Mouse (Mus musculus) hindbrain, embryonic 10.5 days (tissue): ENCODE data around the gene Sema4a. TPM values are rescaled to one million over a fixed set of nuclear protein-coding genes. Genes with fewer than 3 reads are reported as not detected.

Experiments used
- DNase-seq: peaks from one replicate; pipeline ENCODE4 v3.0.0-alpha.2; 2017; ENCODE audit warnings: low spot score
- H3K27ac ChIP-seq: fragments of 300-500 bp; sonication (generic); 2 replicates; pipeline ENCODE4 v1.5.1; 2016; ENCODE audit warnings: mild to moderate bottlenecking, moderate library complexity
- H3K27me3 ChIP-seq: fragments of 300-500 bp; sonication (generic); 2 replicates; pipeline ENCODE4 v1.6.1; 2016; ENCODE audit warnings: mild to moderate bottlenecking; ENCODE audit not compliant: poor library complexity, insufficient read depth, severe bottlenecking
- H3K36me3 ChIP-seq: fragments of 300-500 bp; sonication (generic); 2 replicates; pipeline ENCODE4 v1.6.1; 2016; ENCODE audit warnings: mild to moderate bottlenecking, moderate library complexity
- H3K4me1 ChIP-seq: fragments of 300-500 bp; sonication (generic); replicated peaks from 2 replicates; pipeline ENCODE4 v1.6.1; 2016; ENCODE audit warnings: mild to moderate bottlenecking
- H3K4me3 ChIP-seq: fragments of 300-500 bp; sonication (generic); 2 replicates; pipeline ENCODE4 v1.5.1; 2016; ENCODE audit warnings: mild to moderate bottlenecking, moderate library complexity
- H3K9me3 ChIP-seq: fragments of 300-500 bp; sonication (generic); 2 replicates; pipeline ENCODE4 v1.6.1; 2016; ENCODE audit warnings: mild to moderate bottlenecking, moderate library complexity
- WGBS: fragments of 180-500 bp; shearing (Covaris S2); methylation state at CpG from one replicate; pipeline ENCODE4 v1.1.7; 2016; 5-methylcytosine and 5-hydroxymethylcytosine counted together
- polyA plus RNA-seq: library from polyadenylated mRNA; unstranded; fragments of >200 nt; fragmentation: Nextera tagmentation; extraction: Ambion mirVana; gene quantifications from 2 replicates; pipeline ENCODE4 v1.2.1, GENCODE M21; 2016

Gene Sema4a
- polyA plus RNA-seq: 3.8 and 8.6 TPM in 2 replicates

DNA sequence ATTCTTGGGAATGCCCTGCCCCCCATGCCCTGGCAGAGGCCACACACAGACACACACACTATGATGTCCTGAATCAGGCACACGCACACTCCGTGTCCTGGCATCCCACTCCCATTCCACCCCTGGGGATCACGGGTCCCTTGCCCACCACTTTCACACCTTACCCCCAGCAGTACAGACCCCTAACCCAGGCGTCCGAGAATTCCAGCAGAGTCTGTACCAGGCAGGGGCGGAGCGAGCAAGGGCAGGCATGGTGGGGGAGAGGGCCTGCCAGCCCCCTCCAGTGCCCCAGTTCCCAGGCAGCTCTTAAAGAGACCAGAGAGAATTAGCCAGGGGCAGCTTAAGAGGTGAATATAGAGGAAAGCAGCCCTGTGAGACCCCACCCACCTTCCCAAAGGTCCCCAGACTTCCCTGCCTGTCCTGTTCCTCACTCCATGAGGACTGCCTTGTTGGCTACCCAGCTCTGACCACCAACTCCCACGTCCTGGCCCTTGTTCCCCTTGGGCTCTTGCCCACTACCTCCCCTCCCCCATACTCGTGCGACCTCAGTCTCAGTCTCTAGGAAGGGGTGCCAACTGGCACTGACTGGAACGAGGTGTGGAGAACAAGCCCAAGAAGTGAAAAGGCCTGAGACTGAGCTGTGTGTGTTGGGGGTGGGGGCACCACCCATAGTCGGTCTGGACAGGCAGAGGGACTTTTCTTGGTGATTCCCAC is at the start of gene Sema4a:
Gene Sema4a, minus strand, starts transcription at position 200 of the 714 bp plus-strand sequence.
- Histone ChIP-seq H3K4me3 (no peak within 1 kb of the TSS), H3K27me3 (peaks cover 50% of the 10 kb centered on the region), H3K36me3 (no peaks in the 10 kb centered on the region), H3K4me1 (peaks cover 39% of the 10 kb centered on the region), H3K9me3 (no peaks in the 10 kb centered on the region), H3K27ac (peak within 1 kb of the TSS; percentile 69)
- WGBS: 47% methylated on average over 12 of the region's 12 CpGs
- no peak for DNase-seq

DNA sequence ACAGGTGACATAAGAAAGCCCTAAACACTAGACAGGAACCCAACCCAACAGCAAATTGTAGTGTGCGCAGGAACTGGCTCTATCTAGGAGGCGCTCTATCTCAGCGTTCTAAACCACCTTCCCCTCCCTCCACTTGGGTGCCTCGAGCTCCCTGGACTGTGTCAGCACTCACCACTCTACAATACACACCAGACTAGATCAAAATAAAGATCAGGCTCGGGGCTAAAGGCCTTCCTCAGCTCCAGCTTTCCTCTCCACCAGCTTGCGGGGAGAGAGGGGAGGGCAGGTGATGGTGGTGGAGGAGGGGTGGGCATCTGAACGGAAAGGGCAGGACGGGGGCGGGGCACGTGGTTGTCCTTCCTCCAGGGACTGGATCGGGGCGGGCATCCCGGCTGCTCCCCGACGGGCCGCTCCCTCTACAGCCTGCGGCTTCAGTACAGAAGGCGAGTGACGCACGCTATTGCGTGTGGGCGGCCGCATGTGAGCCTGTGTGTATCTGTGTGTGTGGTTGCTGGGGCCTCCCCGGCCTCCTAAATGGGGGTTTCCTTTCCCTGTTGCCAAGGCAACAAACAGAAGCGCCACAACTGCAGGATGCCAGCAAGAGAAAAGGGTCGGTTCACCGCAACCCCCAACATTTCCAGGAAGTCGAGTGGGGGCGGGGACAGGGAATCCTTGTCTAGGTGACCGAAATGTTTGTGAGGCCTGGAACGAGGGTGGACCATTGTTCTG is 48.9 kb upstream of the Sema4a start, which contains the start of gene Lmna:
Gene Lmna, minus strand, starts transcription at position 265 of the 729 bp plus-strand sequence.
- DNase-seq: peak; percentile 92
- Histone ChIP-seq H3K4me3 (peak within 1 kb of the TSS; percentile 54), H3K27me3 (peaks cover 6% of the 10 kb centered on the region), H3K4me1 (peaks cover 58% of the 10 kb centered on the region), H3K27ac (peak within 1 kb of the TSS; percentile 87), H3K9me3 (no peaks in the 10 kb centered on the region), H3K36me3 (no peaks in the 10 kb centered on the region)
- under 1% methylated on average over 31 of the region's 31 CpGs for WGBS

DNA sequence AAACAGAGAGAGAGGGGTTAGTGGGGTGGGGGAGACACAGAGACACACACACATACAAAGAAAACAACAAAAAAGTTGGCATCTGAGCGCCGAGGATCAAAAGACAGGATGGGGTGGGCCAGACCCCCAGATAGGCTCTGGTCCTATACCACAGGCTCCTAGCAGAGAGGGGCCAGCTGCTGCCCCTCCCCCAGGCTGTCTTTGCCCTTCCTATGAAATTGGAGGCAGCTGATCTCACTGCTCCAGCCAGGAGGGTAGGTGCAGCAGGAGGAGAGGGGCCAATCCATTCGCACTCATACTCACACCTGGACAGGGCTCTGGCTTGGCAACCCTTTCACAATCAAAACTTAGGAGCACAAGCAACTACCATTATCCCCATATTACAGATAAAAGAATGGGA is 48.3 kb upstream of the Sema4a start:
- Histone ChIP-seq H3K4me1 (peaks cover 60% of the 10 kb centered on the region), H3K4me3 (peak overlapping the region; percentile 54), H3K9me3 (no peaks in the 10 kb centered on the region), H3K27ac (peak overlapping the region; percentile 87), H3K27me3 (peaks cover 10% of the 10 kb centered on the region), H3K36me3 (no peaks in the 10 kb centered on the region)
- 77% methylated on average over 3 of the region's 3 CpGs for WGBS
- no peak for DNase-seq

DNA sequence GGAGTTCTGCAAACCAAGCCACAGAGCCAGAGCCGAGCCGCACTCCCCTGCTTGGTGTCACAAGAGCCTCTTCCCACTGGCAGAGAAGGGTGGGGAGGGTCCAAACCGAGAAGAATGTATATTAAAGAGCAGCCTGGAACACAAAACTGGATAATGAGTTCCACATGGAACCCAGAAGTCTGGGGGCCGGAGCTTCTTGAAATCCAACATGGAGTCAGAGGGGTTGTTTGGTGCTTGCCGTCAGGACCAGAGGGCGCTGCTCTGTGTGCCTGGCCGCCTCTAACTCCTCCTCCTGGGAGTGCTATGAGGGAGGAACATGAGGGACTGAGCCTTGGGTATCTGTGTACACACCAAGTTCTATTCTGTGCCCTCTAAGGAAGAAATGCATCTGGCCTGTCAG is 44.8 kb upstream of the Sema4a start:
- H3K36me3 ChIP-seq: no peaks in the 10 kb centered on the region
- DNase-seq: no peak
- peaks cover 63% of the 10 kb centered on the region for H3K4me1 ChIP-seq
- no peak overlapping the region for H3K4me3 ChIP-seq
- H3K9me3 ChIP-seq: no peaks in the 10 kb centered on the region
- peaks cover 45% of the 10 kb centered on the region for H3K27me3 ChIP-seq
- H3K27ac ChIP-seq: 0 out of 2 replicates have a peak overlapping the region, but pooled peaks have one; percentile 13
- 51% methylated on average over 7 of the region's 7 CpGs for WGBS

DNA sequence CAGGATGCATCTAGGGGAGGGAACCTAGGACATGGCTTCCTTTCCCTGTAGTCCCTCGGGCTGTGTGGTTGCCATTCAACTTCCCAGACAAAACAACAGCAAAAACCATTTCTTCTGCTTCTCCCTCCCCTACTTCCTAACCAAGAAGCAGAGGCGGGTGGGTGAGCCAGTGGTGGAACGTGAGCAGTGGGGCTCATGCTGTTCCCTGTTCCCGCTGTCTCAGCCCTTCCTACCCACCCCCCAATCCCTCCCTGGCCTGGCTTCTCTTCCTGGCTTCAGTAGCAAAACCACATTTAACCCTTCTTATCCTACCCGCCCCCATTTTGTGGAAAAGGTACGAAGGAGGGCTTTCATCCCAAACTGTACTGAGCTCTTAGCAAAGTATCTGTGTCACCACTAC is 44.1 kb upstream of the Sema4a start:
- H3K4me3 ChIP-seq: no peak overlapping the region
- 65% methylated on average over 6 of the region's 6 CpGs for WGBS
- H3K4me1 ChIP-seq: peaks cover 61% of the 10 kb centered on the region
- no peaks in the 10 kb centered on the region for H3K36me3 ChIP-seq
- DNase-seq: no peak
- 0 out of 2 replicates have a peak overlapping the region, but pooled peaks have one; percentile 13 for H3K27ac ChIP-seq
- H3K27me3 ChIP-seq: peaks cover 50% of the 10 kb centered on the region
- no peaks in the 10 kb centered on the region for H3K9me3 ChIP-seq

DNA sequence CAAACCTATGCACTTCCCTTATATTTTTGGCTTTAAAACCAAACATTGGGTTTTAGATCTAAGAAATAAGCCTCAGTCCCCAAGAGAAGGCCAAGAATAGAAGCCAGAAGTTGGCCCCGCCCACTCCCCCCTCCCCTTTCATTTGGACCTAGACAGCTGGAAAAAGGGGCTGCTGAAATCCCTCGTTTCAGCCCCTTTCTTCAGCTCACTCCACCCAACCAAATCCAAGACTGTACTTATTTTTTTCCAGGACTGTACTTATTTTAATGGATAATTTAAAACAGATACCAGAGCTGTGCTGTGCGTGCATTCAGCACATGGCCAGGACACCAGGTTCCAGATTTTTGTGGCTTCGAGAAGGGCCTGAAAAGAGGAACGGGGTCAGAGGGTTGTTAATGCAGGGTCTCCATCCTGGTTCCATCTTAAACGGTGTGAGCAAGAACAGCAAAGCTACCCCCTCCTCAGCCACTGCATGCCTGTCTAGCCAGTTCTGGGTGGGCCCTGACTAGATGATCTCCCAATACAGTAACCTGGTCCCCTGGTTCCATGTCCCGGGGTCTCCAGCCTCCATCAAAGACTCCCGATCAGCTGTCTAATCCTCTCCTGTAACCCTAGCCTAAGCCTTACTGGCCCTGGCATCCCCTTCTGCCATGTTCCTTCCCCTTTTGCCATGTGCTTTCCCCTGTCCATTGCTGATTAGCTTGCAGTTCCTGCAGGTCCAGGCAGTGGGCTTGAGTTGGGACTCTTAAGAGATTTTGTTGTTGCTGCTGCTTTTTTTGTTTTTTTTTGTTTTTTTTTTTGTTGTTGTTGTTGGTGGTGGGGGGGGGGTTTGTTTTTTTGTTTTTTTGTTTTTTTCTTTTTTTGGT is 43.1 kb upstream of the Sema4a start:
- H3K27me3 ChIP-seq: peaks cover 53% of the 10 kb centered on the region
- 0 out of 2 replicates have a peak overlapping the region, but pooled peaks have one; percentile 76 for H3K4me3 ChIP-seq
- H3K4me1 ChIP-seq: peaks cover 54% of the 10 kb centered on the region
- H3K36me3 ChIP-seq: no peaks in the 10 kb centered on the region
- no peak for DNase-seq
- WGBS: 46% methylated on average over 8 of the region's 8 CpGs
- H3K9me3 ChIP-seq: no peaks in the 10 kb centered on the region
- no peak overlapping the region for H3K27ac ChIP-seq

DNA sequence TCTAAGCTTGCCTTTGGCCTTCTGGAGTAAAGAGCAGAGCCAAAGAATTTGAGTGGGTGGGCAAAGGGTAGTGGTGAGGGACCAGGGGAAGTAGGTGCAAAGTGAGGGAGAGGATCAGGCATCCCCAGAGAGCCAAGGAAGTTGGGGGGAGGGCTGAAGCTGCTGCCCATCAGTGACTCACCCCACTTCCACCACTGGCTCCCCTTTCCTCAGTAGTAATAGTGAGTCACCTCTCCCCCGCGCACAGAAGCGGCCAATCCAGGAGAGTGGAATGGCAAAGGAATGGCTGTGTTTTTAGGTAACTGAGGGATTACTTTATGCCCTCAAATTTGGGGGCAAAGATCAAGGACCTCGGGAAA is 42.5 kb upstream of the Sema4a start:
- peak overlapping the region; percentile 76 for H3K4me3 ChIP-seq
- WGBS: 18% methylated on average over 4 of the region's 4 CpGs

DNA sequence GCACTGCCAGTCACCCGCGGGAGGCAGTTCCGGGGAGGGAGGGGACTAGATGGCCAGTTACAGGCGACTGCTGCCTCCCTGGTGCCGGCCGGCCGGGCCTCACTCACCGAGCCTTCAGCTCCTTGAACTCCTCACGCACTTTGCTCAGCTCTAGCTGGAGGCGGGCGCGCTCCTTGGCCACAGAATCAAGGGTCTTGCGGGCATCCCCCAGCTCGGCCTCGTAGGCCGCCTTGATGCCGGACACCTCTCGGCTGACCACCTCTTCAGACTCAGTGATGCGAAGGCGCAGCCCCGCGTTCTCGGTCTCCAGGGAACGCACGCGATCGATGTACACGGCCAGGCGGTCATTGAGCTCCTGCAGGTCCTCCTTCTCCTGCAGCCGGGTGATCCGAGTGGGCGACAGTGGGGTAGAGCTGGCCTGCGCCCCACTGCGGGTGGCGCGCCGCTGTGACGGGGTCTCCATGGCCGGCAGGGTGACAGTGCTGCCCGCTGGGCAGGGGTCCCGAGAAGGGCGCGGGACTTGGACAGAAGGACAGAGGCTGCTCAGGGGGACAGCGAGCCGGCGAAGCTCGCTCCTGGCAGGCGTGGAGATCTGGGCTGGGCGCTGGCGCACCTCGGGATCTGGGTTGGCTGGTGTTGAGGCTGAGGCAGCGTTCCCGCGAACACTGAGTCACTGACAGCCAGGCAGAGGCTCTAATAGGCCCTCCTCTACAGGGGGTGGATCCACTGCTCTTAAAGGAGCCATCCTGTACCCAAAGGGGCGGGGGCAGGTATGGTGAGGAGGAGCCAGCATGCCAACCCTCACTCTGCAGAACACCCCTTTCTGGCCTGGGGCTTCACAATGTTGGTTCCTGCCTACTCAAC is 41.9 kb upstream of the Sema4a start:
- Histone ChIP-seq H3K27ac (peak overlapping the region; percentile 82), H3K4me1 (peaks cover 53% of the 10 kb centered on the region), H3K36me3 (no peaks in the 10 kb centered on the region), H3K9me3 (no peaks in the 10 kb centered on the region), H3K4me3 (peak overlapping the region; percentile 76), H3K27me3 (peaks cover 50% of the 10 kb centered on the region)
- under 1% methylated on average over 55 of the region's 55 CpGs for WGBS
- peak; percentile 61 for DNase-seq

More for the DNA sequence above, 42.5 kb upstream of the Sema4a start:
- 0 out of 2 replicates have a peak overlapping the region, but pooled peaks have one; percentile 82 for H3K27ac ChIP-seq
- H3K36me3 ChIP-seq: no peaks in the 10 kb centered on the region
- DNase-seq: no peak
- H3K27me3 ChIP-seq: peaks cover 53% of the 10 kb centered on the region
- peaks cover 52% of the 10 kb centered on the region for H3K4me1 ChIP-seq
- no peaks in the 10 kb centered on the region for H3K9me3 ChIP-seq

DNA sequence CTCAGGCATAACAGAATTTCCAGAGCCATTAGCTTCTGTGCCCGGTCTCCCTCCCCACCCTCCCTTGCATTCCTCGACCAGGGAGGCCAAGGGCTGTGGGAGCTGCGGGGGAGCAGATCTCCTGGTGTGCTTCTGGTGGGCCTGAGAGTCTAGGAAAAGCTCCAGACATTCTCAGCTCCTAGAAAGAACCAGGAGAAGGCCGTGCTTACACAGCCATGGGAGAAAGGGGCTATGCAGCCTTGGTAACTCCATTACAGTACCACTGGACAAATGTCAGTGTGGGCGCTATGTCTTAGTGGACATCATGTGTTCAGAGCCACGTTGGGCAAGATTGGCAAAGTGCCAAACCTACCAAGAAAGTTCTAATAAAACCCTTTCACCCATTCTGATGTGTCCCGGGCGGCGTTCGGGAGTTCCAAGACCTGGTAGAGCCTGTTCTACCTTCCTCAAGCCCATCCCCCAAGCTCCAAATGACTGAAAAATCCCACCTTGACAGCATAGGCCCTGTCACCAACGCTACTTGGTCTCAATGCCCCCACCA is 41.1 kb upstream of the Sema4a start:
- 16% methylated on average over 11 of the region's 11 CpGs for WGBS
- Histone ChIP-seq H3K4me3 (peak overlapping the region; percentile 76), H3K27ac (peak overlapping the region; percentile 82; the same call in 1 of the 2 replicates), H3K9me3 (no peaks in the 10 kb centered on the region), H3K4me1 (peaks cover 58% of the 10 kb centered on the region), H3K27me3 (peaks cover 50% of the 10 kb centered on the region), H3K36me3 (no peaks in the 10 kb centered on the region)
- DNase-seq: no peak

DNA sequence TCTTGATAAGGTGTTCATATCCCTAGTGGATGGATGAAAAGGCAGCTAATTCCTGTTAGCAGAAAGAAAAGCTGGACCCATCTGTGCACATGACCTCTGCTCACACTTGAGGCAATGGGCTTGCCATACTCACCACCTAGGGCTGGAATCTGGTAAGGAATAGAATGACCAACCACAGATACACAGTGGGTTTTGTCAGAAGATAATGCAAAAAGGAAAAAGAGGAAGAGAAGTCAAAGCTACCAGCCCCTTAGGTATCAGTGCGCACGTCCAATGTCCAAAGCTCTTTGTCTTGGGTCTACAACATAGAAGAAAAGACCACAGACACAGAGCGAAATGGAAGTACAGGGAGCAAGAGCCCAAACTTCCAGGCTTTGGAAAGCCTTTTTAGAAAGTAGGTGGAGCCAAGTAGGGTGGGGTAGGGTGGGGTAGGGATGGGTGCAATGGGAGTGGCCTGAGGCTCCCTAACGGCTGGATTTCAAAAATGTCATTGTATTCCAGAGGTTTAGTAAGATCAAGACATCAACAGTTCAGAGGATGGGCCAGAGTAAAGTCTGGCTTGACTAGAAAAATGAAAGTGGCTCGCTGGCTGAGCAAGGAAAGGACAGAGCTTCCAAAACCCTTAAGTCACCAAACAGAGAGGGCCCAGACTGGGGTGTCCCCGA is 40.5 kb upstream of the Sema4a start:
- 53% methylated on average over 6 of the region's 6 CpGs for WGBS
- Histone ChIP-seq H3K27ac (no peak overlapping the region), H3K36me3 (no peaks in the 10 kb centered on the region), H3K4me1 (peaks cover 56% of the 10 kb centered on the region), H3K9me3 (no peaks in the 10 kb centered on the region), H3K4me3 (peak overlapping the region; percentile 76), H3K27me3 (peaks cover 50% of the 10 kb centered on the region)
- no peak for DNase-seq

DNA sequence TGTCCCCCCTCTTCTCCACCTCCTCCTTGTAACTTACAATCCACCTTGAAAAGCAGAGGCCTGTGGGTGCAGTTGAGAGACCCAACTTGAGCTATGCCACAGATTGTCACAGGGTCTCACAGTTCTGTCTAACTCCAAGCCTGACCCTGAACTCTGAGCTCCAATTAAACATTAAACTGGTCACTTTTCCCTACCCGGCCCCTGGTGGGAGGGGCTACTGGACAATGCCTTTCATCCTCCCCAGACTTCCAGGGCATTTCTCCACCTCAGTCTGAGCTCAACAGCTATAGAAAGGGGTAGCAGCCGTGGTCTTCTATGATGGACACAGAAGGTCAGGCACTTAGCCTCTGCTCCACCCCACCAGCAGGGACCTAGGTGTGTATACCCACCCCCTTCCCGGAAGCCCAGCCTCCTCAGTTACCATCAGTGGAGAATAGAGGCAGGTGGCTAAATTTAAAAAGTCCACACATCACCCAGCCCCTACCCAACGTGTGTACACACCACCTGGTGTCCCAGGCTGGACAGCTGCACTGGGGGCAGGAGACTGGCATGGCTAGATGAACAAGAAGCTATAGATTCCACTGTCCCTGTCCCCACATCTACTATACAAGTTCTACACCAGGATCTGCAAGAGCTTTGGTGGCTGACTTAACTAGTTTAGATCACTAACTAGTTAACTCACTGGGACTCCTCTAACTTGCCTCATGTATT is 39.8 kb upstream of the Sema4a start:
- Histone ChIP-seq H3K27ac (no peak overlapping the region), H3K36me3 (no peaks in the 10 kb centered on the region), H3K27me3 (peaks cover 51% of the 10 kb centered on the region), H3K9me3 (no peaks in the 10 kb centered on the region), H3K4me3 (no peak overlapping the region), H3K4me1 (peaks cover 57% of the 10 kb centered on the region)
- 50% methylated on average over 4 of the region's 4 CpGs for WGBS
- DNase-seq: no peak
